Mouse (Mus musculus): ENCODE results near the gene Wasl. TPM values are rescaled to one million over a fixed set of nuclear protein-coding genes. Genes with fewer than 3 reads are reported as not detected.

Gene Wasl
- total RNA-seq, 1 experiment: 20.3 TPM

GRCm38 (mm10) chr6:24602351-24602750, 62.5 kb downstream of the Wasl start:
- no peak for DNase-seq (ENCODE audit: low read depth, low spot score)
- in situ Hi-C loops (cut with MboI; ENCODE audit: low sequenced_read_pairs in 2 of 2, unreplicated experiment in 2 of 2): no loop called here
- no peaks in the 10 kb centered on the region for H3K9me3 ChIP-seq (ENCODE audit: control insufficient read depth, insufficient read depth, low read depth, low read length)
- H3K36me3 ChIP-seq (ENCODE audit: control insufficient read depth, insufficient read depth, low read length, poor library complexity, severe bottlenecking): no peaks in the 10 kb centered on the region
- no peaks in the 10 kb centered on the region for H3K4me1 ChIP-seq (ENCODE audit: control insufficient read depth in 2 of 2, insufficient read depth in 2 of 2, low read length in 2 of 2, poor library complexity in 1 of 2)
- no peak overlapping the region for H3K4me3 ChIP-seq (ENCODE audit: insufficient read depth in 1 of 2, low read depth in 1 of 2, low read length in 2 of 2, poor library complexity in 1 of 2, severe bottlenecking in 1 of 2)
- TF ChIP-seq HCFC1 (IDR thresholded peaks at IDR 0.05; ENCODE audit: borderline replicate concordance, insufficient read depth, low read length) (no peak), CHD2 (IDR thresholded peaks at IDR 0.05; ENCODE audit: low read depth, low read length) (no peak), ZNF384 (IDR thresholded peaks at IDR 0.05; ENCODE audit: low read depth, low read length) (no peak), MAFK (IDR thresholded peaks at IDR 0.05; ENCODE audit: insufficient read depth, low read depth, low read length) (no peak), ZC3H11A (IDR thresholded peaks at IDR 0.05; ENCODE audit: borderline replicate concordance, low read depth, low read length) (no peak)
- H3K9ac ChIP-seq (ENCODE audit: insufficient read depth, low read depth, low read length, poor library complexity, severe bottlenecking): no peak overlapping the region
- H3K27ac ChIP-seq (ENCODE audit: insufficient read depth, low read depth, low read length, poor library complexity, severe bottlenecking): no peak overlapping the region

GRCm38 (mm10) chr6:24601668-24602067, 63.1 kb downstream of the Wasl start:
- H3K9me3 ChIP-seq (ENCODE audit: control insufficient read depth, insufficient read depth, low read depth, low read length): no peaks in the 10 kb centered on the region
- H3K36me3 ChIP-seq (ENCODE audit: control insufficient read depth, insufficient read depth, low read length, poor library complexity, severe bottlenecking): no peaks in the 10 kb centered on the region
- TF ChIP-seq ZC3H11A (IDR thresholded peaks at IDR 0.05; ENCODE audit: borderline replicate concordance, low read depth, low read length) (no peak), CHD2 (IDR thresholded peaks at IDR 0.05; ENCODE audit: low read depth, low read length) (no peak), HCFC1 (IDR thresholded peaks at IDR 0.05; ENCODE audit: borderline replicate concordance, insufficient read depth, low read length) (no peak), ZNF384 (IDR thresholded peaks at IDR 0.05; ENCODE audit: low read depth, low read length) (no peak), MAFK (IDR thresholded peaks at IDR 0.05; ENCODE audit: insufficient read depth, low read depth, low read length) (no peak)
- no peak overlapping the region for H3K9ac ChIP-seq (ENCODE audit: insufficient read depth, low read depth, low read length, poor library complexity, severe bottlenecking)
- H3K4me1 ChIP-seq (ENCODE audit: control insufficient read depth in 2 of 2, insufficient read depth in 2 of 2, low read length in 2 of 2, poor library complexity in 1 of 2): no peaks in the 10 kb centered on the region
- in situ Hi-C loops (cut with MboI; ENCODE audit: low sequenced_read_pairs in 2 of 2, unreplicated experiment in 2 of 2): no loop called here
- no peak overlapping the region for H3K4me3 ChIP-seq (ENCODE audit: insufficient read depth in 1 of 2, low read depth in 1 of 2, low read length in 2 of 2, poor library complexity in 1 of 2, severe bottlenecking in 1 of 2)
- no peak overlapping the region for H3K27ac ChIP-seq (ENCODE audit: insufficient read depth, low read depth, low read length, poor library complexity, severe bottlenecking)
- no peak for DNase-seq (ENCODE audit: low read depth, low spot score)

GRCm38 (mm10) chr6:24600726-24601125, 64.1 kb downstream of the Wasl start:
- H3K9ac ChIP-seq (ENCODE audit: insufficient read depth, low read depth, low read length, poor library complexity, severe bottlenecking): no peak overlapping the region
- no peak for TF ChIP-seq ZC3H11A (IDR thresholded peaks at IDR 0.05; ENCODE audit: borderline replicate concordance, low read depth, low read length)
- TF ChIP-seq MAFK (IDR thresholded peaks at IDR 0.05; ENCODE audit: insufficient read depth, low read depth, low read length): no peak
- no peak for TF ChIP-seq ZNF384 (IDR thresholded peaks at IDR 0.05; ENCODE audit: low read depth, low read length)
- TF ChIP-seq HCFC1 (IDR thresholded peaks at IDR 0.05; ENCODE audit: borderline replicate concordance, insufficient read depth, low read length): no peak
- no peak for TF ChIP-seq CHD2 (IDR thresholded peaks at IDR 0.05; ENCODE audit: low read depth, low read length)
- DNase-seq (ENCODE audit: low read depth, low spot score): no peak
- H3K9me3 ChIP-seq (ENCODE audit: control insufficient read depth, insufficient read depth, low read depth, low read length): no peaks in the 10 kb centered on the region
- no peak overlapping the region for H3K27ac ChIP-seq (ENCODE audit: insufficient read depth, low read depth, low read length, poor library complexity, severe bottlenecking)
- no peaks in the 10 kb centered on the region for H3K4me1 ChIP-seq (ENCODE audit: control insufficient read depth in 2 of 2, insufficient read depth in 2 of 2, low read length in 2 of 2, poor library complexity in 1 of 2)
- in situ Hi-C loops (cut with MboI; ENCODE audit: low sequenced_read_pairs in 2 of 2, unreplicated experiment in 2 of 2): no loop called here
- H3K36me3 ChIP-seq (ENCODE audit: control insufficient read depth, insufficient read depth, low read length, poor library complexity, severe bottlenecking): no peaks in the 10 kb centered on the region
- no peak overlapping the region for H3K4me3 ChIP-seq (ENCODE audit: insufficient read depth in 1 of 2, low read depth in 1 of 2, low read length in 2 of 2, poor library complexity in 1 of 2, severe bottlenecking in 1 of 2)

GRCm38 (mm10) chr6:24600134-24600533, 64.7 kb downstream of the Wasl start:
- no peaks in the 10 kb centered on the region for H3K4me1 ChIP-seq (ENCODE audit: control insufficient read depth in 2 of 2, insufficient read depth in 2 of 2, low read length in 2 of 2, poor library complexity in 1 of 2)
- H3K4me3 ChIP-seq (ENCODE audit: insufficient read depth in 1 of 2, low read depth in 1 of 2, low read length in 2 of 2, poor library complexity in 1 of 2, severe bottlenecking in 1 of 2): no peak overlapping the region
- no peaks in the 10 kb centered on the region for H3K36me3 ChIP-seq (ENCODE audit: control insufficient read depth, insufficient read depth, low read length, poor library complexity, severe bottlenecking)
- TF ChIP-seq CHD2 (IDR thresholded peaks at IDR 0.05; ENCODE audit: low read depth, low read length): no peak
- no peak overlapping the region for H3K9ac ChIP-seq (ENCODE audit: insufficient read depth, low read depth, low read length, poor library complexity, severe bottlenecking)
- H3K9me3 ChIP-seq (ENCODE audit: control insufficient read depth, insufficient read depth, low read depth, low read length): no peaks in the 10 kb centered on the region
- H3K27ac ChIP-seq (ENCODE audit: insufficient read depth, low read depth, low read length, poor library complexity, severe bottlenecking): no peak overlapping the region
- in situ Hi-C loops (cut with MboI; ENCODE audit: low sequenced_read_pairs in 2 of 2, unreplicated experiment in 2 of 2): no loop called here
- no peak for DNase-seq (ENCODE audit: low read depth, low spot score)

DNA sequence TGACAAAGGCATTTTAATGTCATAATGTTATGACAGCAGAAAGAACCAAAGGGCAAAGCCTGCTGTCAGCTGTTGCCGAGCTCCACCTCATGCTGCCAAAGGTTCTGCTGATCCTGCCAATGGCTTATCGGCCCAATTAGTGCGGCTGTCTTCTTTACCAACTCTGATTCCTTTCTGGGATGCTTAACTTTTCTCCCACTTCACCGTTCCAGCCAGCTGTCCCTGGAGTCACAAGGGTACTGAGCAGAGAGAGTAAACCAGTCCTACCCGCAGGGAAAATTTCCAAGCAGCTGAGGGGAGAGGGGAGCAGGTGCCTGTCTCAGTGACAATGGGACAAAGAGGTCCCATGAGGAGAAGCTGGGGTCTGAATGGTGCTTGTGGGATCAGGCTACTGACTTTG, 65.2 kb downstream of the Wasl start:
- no peak for DNase-seq (ENCODE audit: low read depth, low spot score)
- H3K9me3 ChIP-seq (ENCODE audit: control insufficient read depth, insufficient read depth, low read depth, low read length): no peaks in the 10 kb centered on the region
- TF ChIP-seq HCFC1 (IDR thresholded peaks at IDR 0.05; ENCODE audit: borderline replicate concordance, insufficient read depth, low read length) (no peak), CHD2 (IDR thresholded peaks at IDR 0.05; ENCODE audit: low read depth, low read length) (no peak), ZC3H11A (IDR thresholded peaks at IDR 0.05; ENCODE audit: borderline replicate concordance, low read depth, low read length) (no peak), MAFK (IDR thresholded peaks at IDR 0.05; ENCODE audit: insufficient read depth, low read depth, low read length) (no peak)
- no peak overlapping the region for H3K4me3 ChIP-seq (ENCODE audit: insufficient read depth in 1 of 2, low read depth in 1 of 2, low read length in 2 of 2, poor library complexity in 1 of 2, severe bottlenecking in 1 of 2)
- no peak overlapping the region for H3K9ac ChIP-seq (ENCODE audit: insufficient read depth, low read depth, low read length, poor library complexity, severe bottlenecking)
- no peak overlapping the region for H3K27ac ChIP-seq (ENCODE audit: insufficient read depth, low read depth, low read length, poor library complexity, severe bottlenecking)
- in situ Hi-C loops (cut with MboI; ENCODE audit: low sequenced_read_pairs in 2 of 2, unreplicated experiment in 2 of 2): no loop called here
- no peaks in the 10 kb centered on the region for H3K36me3 ChIP-seq (ENCODE audit: control insufficient read depth, insufficient read depth, low read length, poor library complexity, severe bottlenecking)
- H3K4me1 ChIP-seq (ENCODE audit: control insufficient read depth in 2 of 2, insufficient read depth in 2 of 2, low read length in 2 of 2, poor library complexity in 1 of 2): no peaks in the 10 kb centered on the region

Measured in ES-E14 (cell line).